Mouse (Mus musculus) cerebellum, adult 2 months (tissue): ENCODE results near the gene Fbxw13.

Experiments
- CTCF ChIP-seq: fragments of 200-500 bp; IDR thresholded peaks from 2 replicates; pipeline ENCODE4 v1.5.1; 2011; ENCODE audit warnings: low read depth, mild to moderate bottlenecking, control low read depth, low read length, moderate library complexity, borderline replicate concordance; ENCODE audit not compliant: insufficient read depth
- POLR2A ChIP-seq: fragments of 200-500 bp; IDR thresholded peaks from 2 replicates; pipeline ENCODE4 v1.6.1; 2011; ENCODE audit warnings: low read length, control low read depth, borderline replicate concordance; ENCODE audit not compliant: insufficient read depth

DNA sequence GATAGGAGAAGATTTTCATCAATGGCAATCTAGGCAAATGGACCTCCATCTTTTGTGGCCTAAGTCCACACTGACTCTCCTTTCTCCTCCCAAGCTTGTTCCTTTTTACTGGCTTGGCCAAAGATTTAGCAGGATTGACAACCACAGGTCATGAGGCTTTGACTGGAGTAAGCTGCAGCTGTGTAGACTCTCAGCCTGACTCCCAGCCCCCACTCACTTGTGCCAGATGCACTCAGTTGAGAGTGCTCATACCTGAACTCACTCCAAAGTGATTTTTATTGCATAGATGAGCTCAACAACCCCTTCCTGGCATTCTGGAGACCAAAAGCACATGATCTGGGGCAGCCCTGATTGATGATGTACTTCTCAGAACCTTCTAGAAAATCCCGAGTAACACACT, 38.9 kb upstream of the Fbxw13 start, which contains the start of gene Fbxw20:
- no peak for TF ChIP-seq CTCF
- TF ChIP-seq POLR2A = no peak
